Mouse (Mus musculus): ENCODE measurements around the gene Rgs17.

DNA sequence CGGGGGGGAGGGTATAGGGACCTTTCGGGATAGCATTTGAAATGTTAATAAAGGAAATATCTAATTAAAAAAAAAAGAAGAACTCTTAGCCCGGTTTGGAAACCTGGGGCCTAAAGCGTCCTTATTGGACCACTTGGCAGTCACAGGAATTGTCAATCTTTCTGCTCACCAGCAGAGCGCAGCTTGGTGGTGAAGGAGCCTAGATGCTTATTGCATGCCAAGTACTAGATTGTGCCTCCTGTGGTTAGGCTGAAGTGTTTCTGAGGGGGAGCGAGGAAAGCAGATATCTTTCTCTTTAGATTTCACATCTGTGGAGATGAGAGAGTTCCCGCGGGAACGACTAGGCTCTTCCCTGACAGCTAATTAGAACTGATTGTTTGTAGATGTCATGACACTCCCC, 896 bp upstream of the Rgs17 start:
- no peak for TF ChIP-seq POLR2A (IDR thresholded peaks at IDR 0.05; ENCODE audit: insufficient read depth, low read depth, low read length)
- no peak for TF ChIP-seq CTCF (IDR thresholded peaks at IDR 0.05; ENCODE audit: insufficient read depth, low read depth, low read length)
